Mouse (Mus musculus) small intestine, adult 2 months (tissue): ENCODE data around the gene BC037034.
A peak's percentile ranks its signal among the peaks of the same experiment; 100 is the strongest.

Experiments
- CTCF ChIP-seq: fragments of 200-500 bp; IDR thresholded peaks from 2 replicates; pipeline ENCODE4 v1.5.1; 2012; ENCODE audit warnings: low read depth, mild to moderate bottlenecking, control low read depth, inconsistent platforms, low read length, moderate library complexity, mixed read lengths; ENCODE audit not compliant: insufficient replicate concordance, insufficient read length; ENCODE audit errors: extremely low read depth
- POLR2A ChIP-seq: fragments of 200-500 bp; IDR thresholded peaks from 2 replicates; pipeline ENCODE4 v1.6.1; 2012; ENCODE audit warnings: low read depth, mild to moderate bottlenecking, control low read depth, inconsistent platforms, low read length, moderate library complexity

- TF ChIP-seq CTCF, result no peak
- TF ChIP-seq POLR2A, result peak; percentile 92
Measured at GRCm38 (mm10) chr5:138263260-138264206, at the start of gene BC037034.
